30 mouse cellular contexts compared by ENCODE assay signal in genomic region chr7:34215481-34215880, GRCm38 (mm10). TPM values are rescaled to one million over a fixed set of nuclear protein-coding genes. Genes with fewer than 3 reads are reported as not detected.
A peak's percentile ranks its signal among the peaks of the same experiment; 100 is the strongest.
DNase-seq lines count a peak whose midpoint lies in the region; TF ChIP-seq lines count a peak whose summit lies in the region.
"Had no signal": no experiment of that assay in that cellular context is flagged by ENCODE, and none has a peak within 500 bp of the region (broad histone marks: within the 10 kb centered on the region; RNA-seq: fewer than 3 reads in every experiment).

No protein-coding gene starts in this region.

- peak; percentile 32 for DNase-seq in adrenal gland, postnatal 10 days
- DNase-seq in adrenal gland, adult 2 months, result no peak
- peak; percentile 82 for DNase-seq in gastrocnemius, postnatal 25 days
- DNase-seq in left cerebral cortex, postnatal 36 days (ENCODE audit: low spot score in 2 of 2), result no peak
- DNase-seq in layer of hippocampus, adult 11-12 months (ENCODE audit: low spot score), result no peak
- no peak for DNase-seq in urinary bladder, postnatal 36 days (ENCODE audit: low spot score in 2 of 2)
- DNase-seq: cerebellum, adult 18-20 months; cerebellum, postnatal 14 days; heart, postnatal 4 days; kidney, adult 11 months; kidney, postnatal 36 days; lung, embryonic 14.5 days had no signal

- H3K27ac ChIP-seq in bone marrow, adult 2 months (ENCODE audit: control insufficient read depth, insufficient read depth, low read depth, low read length, poor library complexity), result peak overlapping the region; percentile 72
- H3K27ac ChIP-seq in macrophage, result 0 out of 2 replicates have a peak overlapping the region, but pooled peaks have one; percentile 10
- H3K27ac ChIP-seq: embryonic facial prominence, embryonic 12.5 days; forebrain, embryonic 12.5 days; heart, embryonic 15.5 days; kidney, embryonic 15.5 days; limb, embryonic 13.5 days; midbrain, embryonic 13.5 days; neural tube, embryonic 12.5 days; stomach, postnatal 0 days had no signal

- H3K4me3 ChIP-seq in bone marrow, adult 2 months (replicated peaks; ENCODE audit: control insufficient read depth, low read depth, low read length), result no peak overlapping the region
- no peak overlapping the region for H3K4me3 ChIP-seq in macrophage (ENCODE audit: inconsistent target)
- H3K4me3 ChIP-seq: embryonic facial prominence, embryonic 12.5 days; erythroblast, embryonic 14.5 days; forebrain, embryonic 12.5 days; heart, embryonic 15.5 days; kidney, embryonic 15.5 days; limb, embryonic 13.5 days; megakaryocyte, embryonic 14.5 days; midbrain, embryonic 13.5 days; neural tube, embryonic 12.5 days had no signal

- no peak for TF ChIP-seq POLR2A in bone marrow, adult 2 months (IDR thresholded peaks at IDR 0.05; ENCODE audit: borderline replicate concordance, control insufficient read depth, low read depth, low read length)

- intact Hi-C loops in left cerebral cortex, postnatal 36 days (cut with DNase I), result no loop called here

- peaks cover 68% of the 10 kb centered on the region for H3K36me3 ChIP-seq in macrophage (ENCODE audit: inconsistent target)

- WGBS in bone marrow, adult 2 months, result 43% methylated on average over 9 of the region's 9 CpGs
- WGBS in macrophage (ENCODE audit: missing documents), result 71% methylated on average over 9 of the region's 9 CpGs

- TF ChIP-seq CTCF in bone marrow, adult 2 months (IDR thresholded peaks at IDR 0.05; ENCODE audit: control insufficient read depth, insufficient read depth, low read length), result no peak

- H3K4me1 ChIP-seq in bone marrow, adult 2 months (ENCODE audit: control insufficient read depth, insufficient read depth, low read length), result peaks cover 10% of the 10 kb centered on the region
- H3K4me1 ChIP-seq: embryonic facial prominence, embryonic 12.5 days; forebrain, embryonic 12.5 days; heart, embryonic 15.5 days; kidney, embryonic 15.5 days; limb, embryonic 13.5 days; midbrain, embryonic 13.5 days; neural tube, embryonic 12.5 days had no signal

- H3K79me2 ChIP-seq in macrophage (ENCODE audit: inconsistent target), result peaks cover 27% of the 10 kb centered on the region

RNA-seq across cellular contexts. Expression of gene Gpi1, which starts 14.7 kb away (rescaled TPM):
- total RNA-seq in adrenal gland, postnatal 10 days (2021), result 100 to 1,000 TPM; 373 to 446 TPM
- total RNA-seq in adrenal gland, adult 2 months (2021), result 100 to 1,000 TPM; 290 to 557 TPM
- 507 and 510 TPM in 2 replicates for polyA plus RNA-seq in adrenal gland, adult 2 months (2012; rRNA removed)
- polyA plus RNA-seq in bone marrow, adult 2 months (2011; ENCODE audit: insufficient read depth, insufficient read length, low replicate concordance, missing spikeins), result 155 and 306 TPM in 2 replicates
- total RNA-seq in gastrocnemius, postnatal 25 days (2021), result 1,000 to 10,000 TPM in 1 of 2 experiments, 100 to 1,000 TPM in 1; 948 to 1,062 TPM
- total RNA-seq in macrophage (2018; cell fraction: chromatin; rRNA removed), result 100 to 1,000 TPM in 16 of 26 experiments, 10 to 100 TPM in 10; 48.1 to 238 (median 136) TPM
- total RNA-seq in macrophage (2018; cell fraction: cytosol; rRNA removed), result 100 to 1,000 TPM; 159 to 348 (median 225) TPM
- total RNA-seq in macrophage (2018; cell fraction: nucleus; rRNA removed), result 100 to 1,000 TPM in 12 of 26 experiments, 10 to 100 TPM in 14; 62.6 to 225 (median 96.1) TPM
- polyA plus RNA-seq in macrophage (2018), result 200 to 488 TPM (median 296 TPM) in 3 replicates
- 100 to 1,000 TPM; 657 to 689 TPM for total RNA-seq in left cerebral cortex, postnatal 36 days (2021)

RNA-seq across cellular contexts. Expression of gene Pdcd2l, which starts 19.0 kb away (rescaled TPM):
- 10 to 100 TPM; 23.2 TPM for total RNA-seq in adrenal gland, postnatal 10 days (2021)
- 10 to 100 TPM; 15.4 to 24.4 TPM for total RNA-seq in adrenal gland, adult 2 months (2021)
- 27.9 and 31.1 TPM in 2 replicates for polyA plus RNA-seq in adrenal gland, adult 2 months (2012; rRNA removed)
- polyA plus RNA-seq in bone marrow, adult 2 months (2011; ENCODE audit: insufficient read depth, insufficient read length, low replicate concordance, missing spikeins), result 7.5 and 17.9 TPM in 2 replicates
- 10 to 100 TPM; 14.3 to 15.9 TPM for total RNA-seq in gastrocnemius, postnatal 25 days (2021)
- 10 to 100 TPM in 22 of 26 experiments, 1 to 10 TPM in 4; 3.9 to 75.5 (median 26.3) TPM for total RNA-seq in macrophage (2018; cell fraction: chromatin; rRNA removed)
- total RNA-seq in macrophage (2018; cell fraction: cytosol; rRNA removed), result 10 to 100 TPM; 10.4 to 27.9 (median 17.5) TPM
- 10 to 100 TPM in 22 of 26 experiments, 1 to 10 TPM in 4; 4.4 to 51.6 (median 18.0) TPM for total RNA-seq in macrophage (2018; cell fraction: nucleus; rRNA removed)
- 15.9 to 29.8 TPM (median 24.8 TPM) in 3 replicates for polyA plus RNA-seq in macrophage (2018)
- total RNA-seq in left cerebral cortex, postnatal 36 days (2021), result 10 to 100 TPM; 20.2 to 24.1 TPM

RNA-seq across cellular contexts. Expression of gene Gm6096, which starts 35.4 kb away (rescaled TPM):
- not detected for total RNA-seq in adrenal gland, postnatal 10 days (2021)
- not detected for total RNA-seq in adrenal gland, adult 2 months (2021)
- polyA plus RNA-seq in adrenal gland, adult 2 months (2012; rRNA removed), result not detected in 2 replicates
- not detected in 2 replicates for polyA plus RNA-seq in bone marrow, adult 2 months (2011; ENCODE audit: insufficient read depth, insufficient read length, low replicate concordance, missing spikeins)
- total RNA-seq in gastrocnemius, postnatal 25 days (2021), result not detected
- total RNA-seq in macrophage (2018; cell fraction: chromatin; rRNA removed), result not detected
- not detected for total RNA-seq in macrophage (2018; cell fraction: cytosol; rRNA removed)
- total RNA-seq in macrophage (2018; cell fraction: nucleus; rRNA removed), result not detected
- polyA plus RNA-seq in macrophage (2018), result not detected in 3 replicates
- not detected for total RNA-seq in left cerebral cortex, postnatal 36 days (2021)
- total RNA-seq: adrenal gland, postnatal 4 days; gastrocnemius, postnatal 36 days; heart, adult 8-10 months; heart, postnatal 4 days; left cerebral cortex, postnatal 14 days; monocyte, adult 5-6 weeks had no signal
- polyA plus RNA-seq: embryonic facial prominence, embryonic 12.5 days; erythroblast, embryonic 14.5 days; forebrain, embryonic 12.5 days; kidney, embryonic 15.5 days; neural tube, embryonic 12.5 days; stomach, postnatal 0 days; thymus, postnatal 0 days had no signal

RNA-seq across cellular contexts. Expression of gene Uba2, which starts 46.1 kb away (rescaled TPM):
- total RNA-seq in adrenal gland, postnatal 10 days (2021), result 10 to 100 TPM; 77.6 to 77.7 TPM
- 10 to 100 TPM; 63.5 to 75.7 TPM for total RNA-seq in adrenal gland, adult 2 months (2021)
- 22.5 and 25.2 TPM in 2 replicates for polyA plus RNA-seq in adrenal gland, adult 2 months (2012; rRNA removed)
- 50.3 and 72.5 TPM in 2 replicates for polyA plus RNA-seq in bone marrow, adult 2 months (2011; ENCODE audit: insufficient read depth, insufficient read length, low replicate concordance, missing spikeins)
- total RNA-seq in gastrocnemius, postnatal 25 days (2021), result 10 to 100 TPM; 32.4 to 36.7 TPM
- total RNA-seq in macrophage (2018; cell fraction: chromatin; rRNA removed), result 100 to 1,000 TPM in 10 of 26 experiments, 10 to 100 TPM in 16; 33.9 to 154 (median 93.8) TPM
- total RNA-seq in macrophage (2018; cell fraction: cytosol; rRNA removed), result 10 to 100 TPM; 35.9 to 54.7 (median 48.2) TPM
- 100 to 1,000 TPM in 1 of 26 experiments, 10 to 100 TPM in 25; 26.4 to 107 (median 43.7) TPM for total RNA-seq in macrophage (2018; cell fraction: nucleus; rRNA removed)
- 45.4 to 81.1 TPM (median 48.6 TPM) in 3 replicates for polyA plus RNA-seq in macrophage (2018)
- total RNA-seq in left cerebral cortex, postnatal 36 days (2021), result 10 to 100 TPM; 88.9 to 89.2 TPM

Comparison
In these comparisons a context has a peak if more than half of its experiments do, and no peak if none do; other contexts are left out.
1. DNase-seq: peak in adrenal gland, postnatal 10 days (single experiment) and gastrocnemius, postnatal 25 days (single experiment); none in adrenal gland, adult 2 months (single experiment), left cerebral cortex, postnatal 36 days (0 of 2), layer of hippocampus, adult 11-12 months (single experiment) and urinary bladder, postnatal 36 days (0 of 2).